Mouse (Mus musculus): ENCODE results near the gene Galnt13. TPM values are rescaled to one million over a fixed set of nuclear protein-coding genes. Genes with fewer than 3 reads are reported as not detected.

The Galnt13 gene
- polyA plus RNA-seq, 1 experiment, result not detected

GRCm38 (mm10) chr2:54778790-54779273 lies 342.7 kb downstream of the Galnt13 start:
- H3K4me3 ChIP-seq (ENCODE audit: insufficient read depth, poor library complexity, severe bottlenecking), result no peak overlapping the region
- no peaks in the 10 kb centered on the region for H3K79me2 ChIP-seq (ENCODE audit: control insufficient read depth, insufficient read depth)
- H3K27me3 ChIP-seq (ENCODE audit: control insufficient read depth, insufficient read depth, insufficient read length), result no peaks in the 10 kb centered on the region
- no peaks in the 10 kb centered on the region for H3K36me3 ChIP-seq (ENCODE audit: control insufficient read depth, insufficient read depth)
- TF ChIP-seq USF1 (IDR thresholded peaks at IDR 0.05; ENCODE audit: low read depth) (no peak), FOSL1 (IDR thresholded peaks at IDR 0.05; ENCODE audit: insufficient read depth, low read length, poor library complexity, severe bottlenecking) (no peak), MYOG (IDR thresholded peaks at IDR 0.05; ENCODE audit: control insufficient read depth, extremely low read depth, insufficient read length) (no peak), MAX (IDR thresholded peaks at IDR 0.05) (no peak), CTCF (IDR thresholded peaks at IDR 0.05; ENCODE audit: control insufficient read depth, insufficient read depth, insufficient read length) (no peak), CEBPB (IDR thresholded peaks at IDR 0.05; ENCODE audit: low read depth) (no peak), MYOD1 (IDR thresholded peaks at IDR 0.05; ENCODE audit: control insufficient read depth, insufficient read length, low read depth) (no peak)
- no peaks in the 10 kb centered on the region for H3K79me3 ChIP-seq (ENCODE audit: low read depth)
- no peak overlapping the region for H3ac ChIP-seq (ENCODE audit: control insufficient read depth, insufficient read length, low read depth)

- H3K27me3 ChIP-seq (ENCODE audit: control insufficient read depth, insufficient read depth, insufficient read length), result no peaks in the 10 kb centered on the region
- TF ChIP-seq USF1 (IDR thresholded peaks at IDR 0.05; ENCODE audit: low read depth) (no peak), MAX (IDR thresholded peaks at IDR 0.05) (no peak), MYOG (IDR thresholded peaks at IDR 0.05; ENCODE audit: control insufficient read depth, extremely low read depth, insufficient read length) (no peak), CEBPB (IDR thresholded peaks at IDR 0.05; ENCODE audit: low read depth) (no peak), MYOD1 (IDR thresholded peaks at IDR 0.05; ENCODE audit: control insufficient read depth, insufficient read length, low read depth) (no peak), FOSL1 (IDR thresholded peaks at IDR 0.05; ENCODE audit: insufficient read depth, low read length, poor library complexity, severe bottlenecking) (no peak), CTCF (IDR thresholded peaks at IDR 0.05; ENCODE audit: control insufficient read depth, insufficient read depth, insufficient read length) (no peak)
- no peak overlapping the region for H3ac ChIP-seq (ENCODE audit: control insufficient read depth, insufficient read length, low read depth)
Measured at GRCm38 (mm10) chr2:54813670-54814256, 377.6 kb downstream of the Galnt13 start.

GRCm38 (mm10) chr2:54841245-54841644 lies 405.1 kb downstream of the Galnt13 start:
- Histone ChIP-seq H3K4me3 (ENCODE audit: insufficient read depth, poor library complexity, severe bottlenecking) (no peak overlapping the region), H3K79me3 (ENCODE audit: low read depth) (no peaks in the 10 kb centered on the region), H3K79me2 (ENCODE audit: control insufficient read depth, insufficient read depth) (no peaks in the 10 kb centered on the region), H3K36me3 (ENCODE audit: control insufficient read depth, insufficient read depth) (no peaks in the 10 kb centered on the region), H3K27me3 (ENCODE audit: control insufficient read depth, insufficient read depth, insufficient read length) (no peaks in the 10 kb centered on the region), H3ac (ENCODE audit: control insufficient read depth, insufficient read length, low read depth) (no peak overlapping the region)
- TF ChIP-seq FOSL1 (IDR thresholded peaks at IDR 0.05; ENCODE audit: insufficient read depth, low read length, poor library complexity, severe bottlenecking) (no peak), CTCF (IDR thresholded peaks at IDR 0.05; ENCODE audit: control insufficient read depth, insufficient read depth, insufficient read length) (no peak), CEBPB (IDR thresholded peaks at IDR 0.05; ENCODE audit: low read depth) (no peak), USF1 (IDR thresholded peaks at IDR 0.05; ENCODE audit: low read depth) (no peak), MYOD1 (IDR thresholded peaks at IDR 0.05; ENCODE audit: control insufficient read depth, insufficient read length, low read depth) (no peak), MYOG (IDR thresholded peaks at IDR 0.05; ENCODE audit: control insufficient read depth, extremely low read depth, insufficient read length) (no peak), MAX (IDR thresholded peaks at IDR 0.05) (no peak)

More at GRCm38 (mm10) chr2:54813670-54814256, 377.6 kb downstream of the Galnt13 start:
- no peaks in the 10 kb centered on the region for H3K36me3 ChIP-seq (ENCODE audit: control insufficient read depth, insufficient read depth)
- no peaks in the 10 kb centered on the region for H3K79me2 ChIP-seq (ENCODE audit: control insufficient read depth, insufficient read depth)
- H3K79me3 ChIP-seq (ENCODE audit: low read depth), result no peaks in the 10 kb centered on the region
- H3K4me3 ChIP-seq (ENCODE audit: insufficient read depth, poor library complexity, severe bottlenecking), result no peak overlapping the region

GRCm38 (mm10) chr2:54906282-54907060 lies 470.4 kb downstream of the Galnt13 start:
- Histone ChIP-seq H3K4me3 (ENCODE audit: insufficient read depth, poor library complexity, severe bottlenecking) (no peak overlapping the region), H3ac (ENCODE audit: control insufficient read depth, insufficient read length, low read depth) (no peak overlapping the region), H3K79me2 (ENCODE audit: control insufficient read depth, insufficient read depth) (no peaks in the 10 kb centered on the region), H3K79me3 (ENCODE audit: low read depth) (no peaks in the 10 kb centered on the region), H3K36me3 (ENCODE audit: control insufficient read depth, insufficient read depth) (no peaks in the 10 kb centered on the region), H3K27me3 (ENCODE audit: control insufficient read depth, insufficient read depth, insufficient read length) (no peaks in the 10 kb centered on the region)
- no peak for TF ChIP-seq USF1 (IDR thresholded peaks at IDR 0.05; ENCODE audit: low read depth)
- no peak for TF ChIP-seq CTCF (IDR thresholded peaks at IDR 0.05; ENCODE audit: control insufficient read depth, insufficient read depth, insufficient read length)
- TF ChIP-seq CEBPB (IDR thresholded peaks at IDR 0.05; ENCODE audit: low read depth), result no peak
- no peak for TF ChIP-seq MYOD1 (IDR thresholded peaks at IDR 0.05; ENCODE audit: control insufficient read depth, insufficient read length, low read depth)
- no peak for TF ChIP-seq FOSL1 (IDR thresholded peaks at IDR 0.05; ENCODE audit: insufficient read depth, low read length, poor library complexity, severe bottlenecking)
- no peak for TF ChIP-seq MAX (IDR thresholded peaks at IDR 0.05)
- no peak for TF ChIP-seq MYOG (IDR thresholded peaks at IDR 0.05; ENCODE audit: control insufficient read depth, extremely low read depth, insufficient read length)

GRCm38 (mm10) chr2:54915088-54915670 lies 479.1 kb downstream of the Galnt13 start:
- H3K36me3 ChIP-seq (ENCODE audit: control insufficient read depth, insufficient read depth), result no peaks in the 10 kb centered on the region
- no peak overlapping the region for H3ac ChIP-seq (ENCODE audit: control insufficient read depth, insufficient read length, low read depth)
- no peaks in the 10 kb centered on the region for H3K79me3 ChIP-seq (ENCODE audit: low read depth)
- H3K4me3 ChIP-seq (ENCODE audit: insufficient read depth, poor library complexity, severe bottlenecking), result no peak overlapping the region
- H3K79me2 ChIP-seq (ENCODE audit: control insufficient read depth, insufficient read depth), result no peaks in the 10 kb centered on the region
- no peaks in the 10 kb centered on the region for H3K27me3 ChIP-seq (ENCODE audit: control insufficient read depth, insufficient read depth, insufficient read length)
- TF ChIP-seq USF1 (IDR thresholded peaks at IDR 0.05; ENCODE audit: low read depth), result no peak
- TF ChIP-seq MYOG (IDR thresholded peaks at IDR 0.05; ENCODE audit: control insufficient read depth, extremely low read depth, insufficient read length), result no peak
- TF ChIP-seq CTCF (IDR thresholded peaks at IDR 0.05; ENCODE audit: control insufficient read depth, insufficient read depth, insufficient read length), result no peak
- TF ChIP-seq MAX (IDR thresholded peaks at IDR 0.05), result no peak
- no peak for TF ChIP-seq FOSL1 (IDR thresholded peaks at IDR 0.05; ENCODE audit: insufficient read depth, low read length, poor library complexity, severe bottlenecking)
- TF ChIP-seq CEBPB (IDR thresholded peaks at IDR 0.05; ENCODE audit: low read depth), result no peak
